In genomic region chr1:151570981-151571837, GRCm38 (mm10) we compare ENCODE assay signal across 8 mouse cellular contexts. TPM values are rescaled to one million over a fixed set of nuclear protein-coding genes. Genes with fewer than 3 reads are reported as not detected.
A peak's percentile ranks its signal among the peaks of the same experiment; 100 is the strongest.
DNase-seq lines count a peak whose midpoint lies in the region; ATAC-seq lines count a peak whose summit lies in the region.

Fam129a (plus strand) TSS chr1:151571186.

- ATAC-seq in hindbrain, embryonic 14.5 days (ENCODE audit: low FRiP score), result peak; percentile 46
- peak; percentile 70 for ATAC-seq in limb, embryonic 13.5 days (ENCODE audit: low FRiP score, low read depth)
- peak; percentile 83 for ATAC-seq in midbrain, embryonic 12.5 days (ENCODE audit: low FRiP score, low read depth)

- peaks cover 27% of the 10 kb centered on the region for H3K27me3 ChIP-seq in hindbrain, embryonic 14.5 days (ENCODE audit: control insufficient read depth, insufficient read depth, low read length)
- H3K27me3 ChIP-seq in limb, embryonic 13.5 days, result peaks cover 39% of the 10 kb centered on the region
- H3K27me3 ChIP-seq in midbrain, embryonic 12.5 days, result peaks cover 34% of the 10 kb centered on the region

- H3K36me3 ChIP-seq in hindbrain, embryonic 14.5 days (replicated peaks; ENCODE audit: control insufficient read depth, insufficient read depth), result no peaks in the 10 kb centered on the region
- no peaks in the 10 kb centered on the region for H3K36me3 ChIP-seq in limb, embryonic 13.5 days
- H3K36me3 ChIP-seq in midbrain, embryonic 12.5 days, result no peaks in the 10 kb centered on the region

- no peaks in the 10 kb centered on the region for H3K9me3 ChIP-seq in hindbrain, embryonic 14.5 days (ENCODE audit: control insufficient read depth, low read length)
- no peaks in the 10 kb centered on the region for H3K9me3 ChIP-seq in limb, embryonic 13.5 days
- H3K9me3 ChIP-seq in midbrain, embryonic 12.5 days, result no peaks in the 10 kb centered on the region

- H3K4me2 ChIP-seq in hindbrain, embryonic 14.5 days (replicated peaks), result peak within 1 kb of the TSS; percentile 70
- H3K4me2 ChIP-seq in limb, embryonic 13.5 days (replicated peaks), result peak within 1 kb of the TSS; percentile 90
- H3K4me2 ChIP-seq in midbrain, embryonic 12.5 days (replicated peaks), result peak within 1 kb of the TSS; percentile 73

- H3K4me3 ChIP-seq in brown adipose tissue, adult 24 weeks (ENCODE audit: insufficient read depth, low read depth, low read length), result peak within 1 kb of the TSS; percentile 79
- peak within 1 kb of the TSS; percentile 36 for H3K4me3 ChIP-seq in hindbrain, embryonic 14.5 days (replicated peaks; ENCODE audit: low read length)
- peak within 1 kb of the TSS; percentile 54 for H3K4me3 ChIP-seq in limb, embryonic 13.5 days
- peak within 1 kb of the TSS; percentile 44 for H3K4me3 ChIP-seq in midbrain, embryonic 12.5 days

- H3K9ac ChIP-seq in hindbrain, embryonic 14.5 days, result peak within 1 kb of the TSS; percentile 35; the same call in 1 of the 2 replicates
- H3K9ac ChIP-seq in limb, embryonic 13.5 days, result peak within 1 kb of the TSS; percentile 66
- H3K9ac ChIP-seq in midbrain, embryonic 12.5 days (replicated peaks), result peak within 1 kb of the TSS; percentile 47; the same call in 1 of the 2 replicates

- no peaks in the 10 kb centered on the region for H3K4me1 ChIP-seq in brown adipose tissue, adult 24 weeks (ENCODE audit: control insufficient read depth, insufficient read depth, insufficient read length, low read length)
- H3K4me1 ChIP-seq in hindbrain, embryonic 14.5 days (replicated peaks; ENCODE audit: control insufficient read depth, insufficient read depth, low read length), result peaks cover 8% of the 10 kb centered on the region
- peaks cover 17% of the 10 kb centered on the region for H3K4me1 ChIP-seq in limb, embryonic 13.5 days
- peaks cover 6% of the 10 kb centered on the region for H3K4me1 ChIP-seq in midbrain, embryonic 12.5 days

- peak within 1 kb of the TSS; percentile 46; the same call in 1 of the 2 replicates for H3K27ac ChIP-seq in brown adipose tissue, adult 24 weeks (replicated peaks; ENCODE audit: low read depth, low read length)
- no peak within 1 kb of the TSS for H3K27ac ChIP-seq in hindbrain, embryonic 14.5 days
- no peak within 1 kb of the TSS for H3K27ac ChIP-seq in limb, embryonic 13.5 days
- no peak within 1 kb of the TSS for H3K27ac ChIP-seq in midbrain, embryonic 12.5 days (replicated peaks)

- DNase-seq in MN1 (ENCODE audit: low spot score), result peak; percentile 65
- peak; percentile 31 to 61 for DNase-seq in gastrocnemius, adult 8-10 months (ENCODE audit: low spot score in 2 of 2)
- DNase-seq in hindbrain, embryonic 14.5 days (ENCODE audit: low spot score), result no peak
- DNase-seq in spleen, postnatal 4 days (ENCODE audit: low spot score in 2 of 2), result peak; percentile 22 to 72
- no peak for DNase-seq in layer of hippocampus, adult 18-20 months (ENCODE audit: low spot score in 2 of 2)

- WGBS in hindbrain, embryonic 14.5 days, result 4% methylated on average over 46 of the region's 46 CpGs
- 2% methylated on average over 46 of the region's 46 CpGs for WGBS in limb, embryonic 13.5 days
- 4% methylated on average over 45 of the region's 46 CpGs for WGBS in midbrain, embryonic 12.5 days

RNA-seq across cellular contexts. Expression of gene Fam129a, which starts in this region (rescaled TPM):
- polyA plus RNA-seq in brown adipose tissue, adult 24 weeks (2012; ENCODE audit: insufficient read depth, insufficient read length, missing spikeins), result 18.9 and 19.8 TPM in 2 replicates
- total RNA-seq in gastrocnemius, adult 8-10 months (2022), result 10 to 100 TPM in 1 of 4 experiments, 1 to 10 TPM in 3; 5.7 to 11.8 (median 7.9) TPM
- polyA plus RNA-seq in hindbrain, embryonic 14.5 days (2014; fragmentation: Nextera tagmentation; extraction: Ambion mirVana), result 0.90 and 0.99 TPM in 2 replicates
- 8.6 and 11.1 TPM in 2 replicates for polyA plus RNA-seq in limb, embryonic 13.5 days (2015; fragmentation: Nextera tagmentation; extraction: Ambion mirVana)
- 0.63 and 1.2 TPM in 2 replicates for polyA plus RNA-seq in midbrain, embryonic 12.5 days (2016; fragmentation: Nextera tagmentation; extraction: Ambion mirVana)
- total RNA-seq in layer of hippocampus, adult 18-20 months (2021), result 1 to 10 TPM; 1.8 to 2.0 TPM

Comparison
In these comparisons a context has a peak if more than half of its experiments do, and no peak if none do; other contexts are left out.
1. Peak in ATAC-seq, H3K4me3 ChIP-seq, H3K9ac ChIP-seq and H3K4me2 ChIP-seq in hindbrain, embryonic 14.5 days; RNA of the gene not detected or under 1 TPM.
2. DNase-seq: peak in MN1 (single experiment), gastrocnemius, adult 8-10 months (2 of 2) and spleen, postnatal 4 days (2 of 2); none in hindbrain, embryonic 14.5 days (single experiment) and layer of hippocampus, adult 18-20 months (0 of 2).
3. Peak in every context shown above with its lines, with median percentiles within 50 percentile points of each other: H3K4me3 ChIP-seq, ATAC-seq, H3K4me2 ChIP-seq and H3K9ac ChIP-seq.